Mouse (Mus musculus) liver, embryonic 12.5 days (tissue): Measurements from ENCODE around the gene Golm1. TPM values are rescaled to one million over a fixed set of nuclear protein-coding genes. Genes with fewer than 3 reads are reported as not detected.

ENCODE experiments used
- ATAC-seq: fragments of 200-750 bp; cut with Nextera tagmentation; 2 replicates; pipeline ENCODE4 v1.8.0; 2017; ENCODE audit warnings: moderate number of reproducible peaks, mild to moderate bottlenecking, moderate library complexity
- H3K27ac ChIP-seq: fragments of 300-500 bp; sonication (generic); 2 replicates; pipeline ENCODE4 v1.5.1; 2016; ENCODE audit warnings: mild to moderate bottlenecking
- H3K27me3 ChIP-seq: fragments of 300-500 bp; sonication (generic); replicated peaks from 2 replicates; pipeline ENCODE4 v1.6.1; 2016; ENCODE audit warnings: mild to moderate bottlenecking, moderate library complexity
- H3K36me3 ChIP-seq: fragments of 300-500 bp; sonication (generic); 2 replicates; pipeline ENCODE4 v1.6.1; 2016; ENCODE audit warnings: mild to moderate bottlenecking, moderate library complexity
- H3K4me1 ChIP-seq: fragments of 300-500 bp; sonication (generic); 2 replicates; pipeline ENCODE4 v1.6.1; 2016
- H3K4me2 ChIP-seq: fragments of 300-500 bp; sonication (generic); 2 replicates; pipeline ENCODE4 v1.6.1; 2016; ENCODE audit warnings: mild to moderate bottlenecking, moderate library complexity
- H3K4me3 ChIP-seq: fragments of 300-500 bp; sonication (generic); 2 replicates; pipeline ENCODE4 v1.5.1; 2016; ENCODE audit warnings: mild to moderate bottlenecking, moderate library complexity
- H3K9ac ChIP-seq: fragments of 300-500 bp; sonication (generic); 2 replicates; pipeline ENCODE4 v1.6.1; 2016; ENCODE audit warnings: mild to moderate bottlenecking, moderate library complexity
- H3K9me3 ChIP-seq: fragments of 300-500 bp; sonication (generic); replicated peaks from 2 replicates; pipeline ENCODE4 v1.6.1; 2016; ENCODE audit warnings: mild to moderate bottlenecking, moderate library complexity
- whole genome bisulfite sequencing: fragments of 180-500 bp; shearing (Covaris S2); methylation state at CpG from one replicate; pipeline ENCODE4 v1.1.7; 2016; ENCODE audit not compliant: insufficient replicate concordance; 5-methylcytosine and 5-hydroxymethylcytosine counted together
- polyA plus RNA-seq: library from polyadenylated mRNA; unstranded; fragments of >200 nt; fragmentation: Nextera tagmentation; extraction: Ambion mirVana; gene quantifications from 2 replicates; pipeline ENCODE4 v1.2.1, GENCODE M21; 2016

Golm1 gene
- polyA plus RNA-seq, 1 experiment from 2014 or later, result 63.8 TPM

- Histone ChIP-seq H3K4me1 (peaks cover 6% of the 10 kb centered on the region; the same call in 1 of the 2 replicates), H3K27ac (no peak within 1 kb of the TSS), H3K4me3 (no peak within 1 kb of the TSS), H3K27me3 (peaks cover 21% of the 10 kb centered on the region), H3K9me3 (no peaks in the 10 kb centered on the region; the same call in 1 of the 2 replicates), H3K9ac (no peak within 1 kb of the TSS), H3K36me3 (no peaks in the 10 kb centered on the region), H3K4me2 (no peak within 1 kb of the TSS)
- WGBS, result 69% methylated on average over 3 of the region's 3 CpGs
- no peak for ATAC-seq
Observed at GRCm38 (mm10) chr13:59694008-59694407, 18.4 kb upstream of the Golm1 start, which contains the start of gene 4921517D22Rik. 4921517D22Rik (minus strand) TSS chr13:59694108.

GRCm38 (mm10) chr13:59691478-59691877 is 15.9 kb upstream of the Golm1 start:
- ATAC-seq, result no peak
- H3K4me3 ChIP-seq, result no peak overlapping the region
- 77% methylated on average over 10 of the region's 10 CpGs for WGBS

GRCm38 (mm10) chr13:59690576-59690975 is 15.0 kb upstream of the Golm1 start:
- no peak for ATAC-seq
- Histone ChIP-seq H3K27me3 (no peaks in the 10 kb centered on the region; the same call in 1 of the 2 replicates), H3K27ac (no peak overlapping the region), H3K36me3 (no peaks in the 10 kb centered on the region), H3K4me1 (peaks cover 6% of the 10 kb centered on the region; the same call in 1 of the 2 replicates), H3K9ac (no peak overlapping the region), H3K4me2 (no peak overlapping the region), H3K4me3 (no peak overlapping the region), H3K9me3 (no peaks in the 10 kb centered on the region; the same call in 1 of the 2 replicates)
- 69% methylated on average over 7 of the region's 7 CpGs for whole genome bisulfite sequencing

More at GRCm38 (mm10) chr13:59691478-59691877, 15.9 kb upstream of the Golm1 start:
- Histone ChIP-seq H3K27ac (no peak overlapping the region), H3K36me3 (no peaks in the 10 kb centered on the region), H3K4me2 (no peak overlapping the region), H3K9ac (no peak overlapping the region), H3K9me3 (no peaks in the 10 kb centered on the region; the same call in 1 of the 2 replicates), H3K4me1 (peaks cover 6% of the 10 kb centered on the region; the same call in 1 of the 2 replicates), H3K27me3 (no peaks in the 10 kb centered on the region; the same call in 1 of the 2 replicates)

- WGBS, result 55% methylated on average over 3 of the region's 3 CpGs
- Histone ChIP-seq H3K36me3 (no peaks in the 10 kb centered on the region), H3K27me3 (no peaks in the 10 kb centered on the region; the same call in 1 of the 2 replicates), H3K9ac (no peak overlapping the region), H3K4me2 (no peak overlapping the region), H3K4me3 (no peak overlapping the region), H3K9me3 (no peaks in the 10 kb centered on the region; the same call in 1 of the 2 replicates), H3K27ac (no peak overlapping the region), H3K4me1 (peaks cover 6% of the 10 kb centered on the region; the same call in 1 of the 2 replicates)
- ATAC-seq, result no peak
Observed at GRCm38 (mm10) chr13:59689843-59690242, 14.2 kb upstream of the Golm1 start.

GRCm38 (mm10) chr13:59689313-59689712 is 13.7 kb upstream of the Golm1 start:
- WGBS, result 63% methylated on average over 9 of the region's 9 CpGs
- peaks cover 6% of the 10 kb centered on the region; the same call in 1 of the 2 replicates for H3K4me1 ChIP-seq
- H3K27me3 ChIP-seq, result no peaks in the 10 kb centered on the region; the same call in 1 of the 2 replicates
- no peak for ATAC-seq
- no peak overlapping the region for H3K4me3 ChIP-seq
- H3K36me3 ChIP-seq, result no peaks in the 10 kb centered on the region
- no peaks in the 10 kb centered on the region; the same call in 1 of the 2 replicates for H3K9me3 ChIP-seq
- no peak overlapping the region for H3K4me2 ChIP-seq
- no peak overlapping the region for H3K9ac ChIP-seq
- no peak overlapping the region for H3K27ac ChIP-seq

GRCm38 (mm10) chr13:59688338-59688770 is 12.7 kb upstream of the Golm1 start:
- H3K4me3 ChIP-seq, result no peak overlapping the region
- H3K4me1 ChIP-seq, result peaks cover 6% of the 10 kb centered on the region; the same call in 1 of the 2 replicates
- no peaks in the 10 kb centered on the region for H3K36me3 ChIP-seq
- no peaks in the 10 kb centered on the region; the same call in 1 of the 2 replicates for H3K9me3 ChIP-seq
- no peak for ATAC-seq
- no peaks in the 10 kb centered on the region; the same call in 1 of the 2 replicates for H3K27me3 ChIP-seq
- H3K27ac ChIP-seq, result no peak overlapping the region
- WGBS, result 57% methylated on average over 13 of the region's 13 CpGs
- H3K4me2 ChIP-seq, result no peak overlapping the region
- H3K9ac ChIP-seq, result no peak overlapping the region

GRCm38 (mm10) chr13:59685236-59685635 is 9.6 kb upstream of the Golm1 start:
- no peak for ATAC-seq
- WGBS, result 73% methylated on average over 3 of the region's 3 CpGs
- Histone ChIP-seq H3K4me1 (peaks cover 20% of the 10 kb centered on the region), H3K4me3 (no peak overlapping the region), H3K4me2 (no peak overlapping the region), H3K27ac (no peak overlapping the region), H3K9ac (no peak overlapping the region), H3K36me3 (no peaks in the 10 kb centered on the region), H3K27me3 (peaks cover 4% of the 10 kb centered on the region; the same call in 1 of the 2 replicates), H3K9me3 (no peaks in the 10 kb centered on the region)

- ATAC-seq, result peak; percentile 65
- 7% methylated on average over 7 of the region's 7 CpGs for WGBS
- Histone ChIP-seq H3K27me3 (0 out of 2 replicates have a peak, but pooled peaks cover 4% of the 10 kb centered on the region), H3K4me2 (peak overlapping the region; percentile 24; the same call in 1 of the 2 replicates), H3K9ac (no peak overlapping the region), H3K36me3 (no peaks in the 10 kb centered on the region), H3K27ac (no peak overlapping the region), H3K4me3 (no peak overlapping the region), H3K4me1 (peaks cover 34% of the 10 kb centered on the region), H3K9me3 (no peaks in the 10 kb centered on the region)
Observed at GRCm38 (mm10) chr13:59682629-59683028, 7.0 kb upstream of the Golm1 start.

GRCm38 (mm10) chr13:59679908-59680307 is 4.3 kb upstream of the Golm1 start:
- ATAC-seq, result no peak
- no peak overlapping the region for H3K9ac ChIP-seq
- H3K27ac ChIP-seq, result peak overlapping the region; percentile 37; the same call in 1 of the 2 replicates
- no peak overlapping the region for H3K4me3 ChIP-seq
- 0 out of 2 replicates have a peak, but pooled peaks cover 4% of the 10 kb centered on the region for H3K27me3 ChIP-seq
- peaks cover 51% of the 10 kb centered on the region for H3K4me1 ChIP-seq
- H3K36me3 ChIP-seq, result no peaks in the 10 kb centered on the region
- H3K9me3 ChIP-seq, result no peaks in the 10 kb centered on the region
- 30% methylated on average over 4 of the region's 4 CpGs for WGBS
- H3K4me2 ChIP-seq, result no peak overlapping the region

- H3K27ac ChIP-seq, result peak overlapping the region; percentile 37; the same call in 1 of the 2 replicates
- no peaks in the 10 kb centered on the region for H3K9me3 ChIP-seq
- no peak for ATAC-seq
- peaks cover 56% of the 10 kb centered on the region for H3K4me1 ChIP-seq
- H3K4me2 ChIP-seq, result no peak overlapping the region
- no peak overlapping the region for H3K9ac ChIP-seq
- no peaks in the 10 kb centered on the region for H3K36me3 ChIP-seq
- H3K27me3 ChIP-seq, result 0 out of 2 replicates have a peak, but pooled peaks cover 4% of the 10 kb centered on the region
- H3K4me3 ChIP-seq, result no peak overlapping the region
- 55% methylated on average over 4 of the region's 4 CpGs for WGBS
Observed at GRCm38 (mm10) chr13:59679306-59679705, 3.7 kb upstream of the Golm1 start.

GRCm38 (mm10) chr13:59676316-59677229 is 962 bp upstream of the Golm1 start:
- 0 out of 2 replicates have a peak overlapping the region, but pooled peaks have one; percentile 88 for H3K27ac ChIP-seq
- peaks cover 11% of the 10 kb centered on the region; the same call in 1 of the 2 replicates for H3K36me3 ChIP-seq
- ATAC-seq, result no peak
- WGBS, result 48% methylated on average over 12 of the region's 12 CpGs
- peak overlapping the region; percentile 88; the same call in 1 of the 2 replicates for H3K9ac ChIP-seq
- H3K4me1 ChIP-seq, result peaks cover 72% of the 10 kb centered on the region
- H3K4me2 ChIP-seq, result peak overlapping the region; percentile 87
- no peaks in the 10 kb centered on the region for H3K27me3 ChIP-seq
- H3K9me3 ChIP-seq, result no peaks in the 10 kb centered on the region
- H3K4me3 ChIP-seq, result peak overlapping the region; percentile 82
